Mouse (Mus musculus) erythroblast, adult 5-6 weeks (primary cell): Measurements from ENCODE around the gene Fgf23. TPM values are rescaled to one million over a fixed set of nuclear protein-coding genes. Genes with fewer than 3 reads are reported as not detected.

Source experiments
- ATAC-seq: replicated peaks from 2 replicates; pipeline ENCODE4 v1.8.0; 2016; ENCODE audit warnings: moderate number of reproducible peaks, mild to moderate bottlenecking, moderate TSS enrichment, inconsistent platforms; ENCODE audit not compliant: poor library complexity, low FRiP score, severe bottlenecking
- total RNA-seq, 2 experiments: library from RNA; stranded (forward) in 1 of 2; stranded (reverse) in 1 of 2; fragments of 150-400 nt in 1 of 2; fragments of 200-764, 138-1000 nt in 1 of 2; gene quantifications; 2 replicates each; pipeline versions ENCODE4 v1.2.3 to v1.2.4; 2015 to 2017; ENCODE audit warnings: low replicate concordance in 2 of 2

Gene Fgf23
- total RNA-seq (2015; ENCODE audit: low replicate concordance): not detected in 2 replicates
- total RNA-seq (2017; ENCODE audit: low replicate concordance): 0.77 TPM in 1 of 2 replicates, not detected in the other

- ATAC-seq: no peak
Measured at GRCm38 (mm10) chr6:127072817-127073216, at the start of gene Fgf23. Gene Fgf23, plus strand, starts transcription at chr6:127072902.

DNA sequence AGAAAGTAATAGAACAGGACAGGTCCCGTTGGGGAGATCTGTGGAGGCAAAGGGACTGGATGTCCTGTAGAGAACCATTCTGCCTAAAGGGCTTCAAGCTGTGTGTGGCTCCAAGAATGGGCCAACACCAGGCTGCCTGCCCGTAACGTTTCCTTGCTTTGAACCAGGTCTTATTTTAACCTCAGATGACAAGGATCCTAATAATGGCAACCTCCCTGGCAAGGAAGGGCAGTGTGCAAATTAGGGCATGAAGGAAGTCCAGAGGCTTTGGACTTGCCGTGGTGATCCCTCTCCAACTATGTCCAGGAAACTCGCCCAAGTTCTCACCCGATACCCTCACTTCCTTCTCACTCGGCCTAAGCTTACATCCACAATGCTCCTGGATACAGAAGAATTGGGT, 47.9 kb upstream of the Fgf23 start:
- no peak for ATAC-seq

- no peak for ATAC-seq
Measured at GRCm38 (mm10) chr6:127034760-127035159, 37.9 kb upstream of the Fgf23 start.

- ATAC-seq: no peak
Measured at GRCm38 (mm10) chr6:127044909-127045308, 27.8 kb upstream of the Fgf23 start.

DNA sequence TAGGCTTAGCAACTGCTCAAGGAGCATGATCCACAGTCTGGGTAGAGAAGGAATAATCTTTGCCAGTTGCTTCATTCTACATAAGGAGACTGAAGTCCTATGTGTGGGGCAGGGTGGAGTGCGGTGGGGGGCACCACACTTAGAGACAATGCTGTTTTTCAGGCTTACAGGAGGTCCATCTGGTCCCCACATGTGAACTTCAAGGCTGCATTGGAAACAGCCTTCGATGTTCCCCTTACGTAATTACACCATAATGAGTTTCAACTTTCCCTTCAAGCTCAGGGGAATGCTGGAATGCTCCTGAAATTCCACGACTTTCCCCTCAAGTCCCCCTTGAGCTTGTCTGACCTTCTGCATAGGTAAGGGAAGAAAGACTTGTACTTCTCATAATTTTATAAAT, 21.9 kb upstream of the Fgf23 start:
- no peak for ATAC-seq

- no peak for ATAC-seq
Measured at GRCm38 (mm10) chr6:127056990-127057588, 15.6 kb upstream of the Fgf23 start.

DNA sequence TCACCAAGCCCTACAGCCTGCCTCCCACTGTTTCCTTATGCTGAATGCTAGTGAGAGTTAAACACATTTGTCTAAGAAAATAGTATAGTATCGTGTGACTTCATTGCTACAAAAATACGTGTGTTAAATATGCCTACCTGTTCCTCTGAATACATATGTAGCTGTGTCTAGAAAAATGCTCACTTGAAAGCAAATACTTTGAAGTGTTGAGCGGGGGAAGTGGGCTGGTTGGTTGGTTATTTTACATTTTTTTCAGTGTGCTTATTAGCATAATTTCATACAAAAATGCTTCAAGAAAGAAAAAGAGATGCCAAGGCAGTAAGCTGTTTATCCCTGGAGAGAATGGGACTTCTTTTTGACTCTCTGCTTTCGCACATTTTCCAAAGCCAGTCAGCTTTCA, 12.7 kb upstream of the Fgf23 start:
- no peak for ATAC-seq

DNA sequence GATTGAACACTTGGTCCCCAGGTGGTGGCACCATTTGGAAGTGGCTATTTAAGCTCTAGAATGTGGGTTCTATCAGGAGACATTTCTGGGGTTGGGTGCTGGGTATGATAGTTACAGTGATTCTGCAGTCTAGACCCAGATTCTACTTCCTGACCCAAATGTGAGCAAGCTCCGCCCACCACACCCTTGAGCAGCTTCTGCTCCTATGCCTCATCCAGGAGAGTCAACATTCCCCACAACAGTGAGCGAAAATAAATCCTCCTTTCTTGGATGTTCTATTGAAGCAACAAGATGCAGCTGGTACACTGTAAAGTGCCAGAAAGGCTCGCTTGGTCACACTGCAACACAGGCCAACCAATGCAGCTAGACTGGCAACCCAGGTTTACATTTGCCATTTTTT, 8.8 kb upstream of the Fgf23 start:
- no peak for ATAC-seq

DNA sequence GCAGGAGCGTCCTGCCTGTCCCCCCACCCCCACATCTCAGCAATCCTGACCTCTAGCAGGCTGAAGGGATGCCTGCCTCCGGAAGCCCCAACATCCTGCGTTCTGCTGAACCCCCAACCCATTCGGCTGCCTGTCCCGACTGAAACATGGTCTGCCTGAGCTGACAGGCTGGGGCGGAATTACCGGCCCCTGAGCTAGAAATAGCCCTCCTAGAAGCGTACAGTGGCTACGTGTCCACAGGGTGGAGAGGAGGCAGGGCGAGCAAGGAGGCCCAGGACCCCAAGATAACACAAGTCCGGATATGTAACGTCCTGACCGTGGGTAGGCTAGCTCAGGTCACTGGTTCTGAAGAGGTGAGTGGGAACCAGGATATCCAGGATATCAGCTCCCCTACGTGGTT, 7.9 kb upstream of the Fgf23 start:
- ATAC-seq: no peak

GRCm38 (mm10) chr6:127079867-127080731, 7.4 kb downstream of the Fgf23 start:
- no peak for ATAC-seq

DNA sequence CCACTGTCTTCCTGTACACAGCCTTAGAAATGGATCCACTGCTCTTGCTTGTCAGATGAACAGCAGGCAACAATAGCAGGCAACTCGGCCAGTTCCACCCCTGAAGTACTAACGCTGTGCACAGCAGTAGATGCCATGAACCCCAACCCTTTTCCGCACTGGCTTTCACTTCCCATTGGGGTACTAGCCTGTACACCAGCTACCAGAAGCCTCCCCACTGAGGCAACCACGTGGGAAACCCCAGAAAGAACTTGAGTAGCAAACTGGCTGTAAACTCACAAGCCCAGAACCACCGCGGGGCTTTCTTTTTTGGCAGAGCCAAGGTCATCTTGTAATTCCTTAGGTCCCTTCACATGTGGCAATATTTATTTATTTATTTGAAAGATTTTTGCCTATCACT, 9.1 kb downstream of the Fgf23 start:
- no peak for ATAC-seq

GRCm38 (mm10) chr6:127086739-127087138, 14.0 kb downstream of the Fgf23 start:
- no peak for ATAC-seq

GRCm38 (mm10) chr6:127094565-127094964, 21.9 kb downstream of the Fgf23 start:
- ATAC-seq: no peak

DNA sequence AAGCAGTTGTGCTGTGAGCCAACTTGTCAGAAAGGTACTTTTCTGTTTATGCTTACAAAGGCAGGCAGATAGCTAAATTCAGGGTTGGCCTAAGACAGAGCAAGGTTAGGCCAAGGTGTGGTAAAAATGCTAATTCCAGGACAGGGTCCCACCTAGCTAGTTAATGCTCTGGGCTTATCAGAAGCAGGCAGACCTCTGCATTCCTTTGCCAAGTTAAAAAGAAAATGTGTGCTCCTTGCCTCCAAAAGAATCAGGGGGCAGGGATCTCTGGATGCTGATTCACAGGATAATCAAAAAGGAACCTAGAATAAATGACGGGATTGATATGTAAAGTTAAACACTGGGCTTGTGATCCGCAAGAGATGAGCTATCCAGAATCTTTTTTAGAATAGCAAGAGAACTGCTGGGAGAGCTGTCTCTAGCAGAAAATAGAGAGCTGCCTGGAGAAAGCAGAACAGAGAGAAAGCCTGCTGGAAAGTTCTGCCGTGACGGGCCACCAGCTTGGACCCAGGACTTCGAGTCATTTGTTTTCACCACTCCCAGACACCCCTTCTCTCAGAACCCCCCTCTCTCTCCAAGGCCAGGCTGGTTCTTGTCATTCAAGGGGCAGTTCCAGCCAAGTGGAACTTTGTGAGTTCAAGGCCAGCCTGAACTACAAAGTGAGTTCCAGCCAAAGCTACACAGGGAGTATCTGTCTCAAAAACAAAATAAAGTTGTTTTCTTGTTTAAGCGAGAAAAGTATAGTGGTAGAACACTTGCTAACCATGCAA, 31.0 kb downstream of the Fgf23 start:
- no peak for ATAC-seq

- no peak for ATAC-seq
Measured at GRCm38 (mm10) chr6:127104396-127105029, 31.8 kb downstream of the Fgf23 start.

GRCm38 (mm10) chr6:127105107-127105506, 32.4 kb downstream of the Fgf23 start:
- ATAC-seq: 0 out of 2 replicates have a peak, but pooled peaks have one; percentile 60

DNA sequence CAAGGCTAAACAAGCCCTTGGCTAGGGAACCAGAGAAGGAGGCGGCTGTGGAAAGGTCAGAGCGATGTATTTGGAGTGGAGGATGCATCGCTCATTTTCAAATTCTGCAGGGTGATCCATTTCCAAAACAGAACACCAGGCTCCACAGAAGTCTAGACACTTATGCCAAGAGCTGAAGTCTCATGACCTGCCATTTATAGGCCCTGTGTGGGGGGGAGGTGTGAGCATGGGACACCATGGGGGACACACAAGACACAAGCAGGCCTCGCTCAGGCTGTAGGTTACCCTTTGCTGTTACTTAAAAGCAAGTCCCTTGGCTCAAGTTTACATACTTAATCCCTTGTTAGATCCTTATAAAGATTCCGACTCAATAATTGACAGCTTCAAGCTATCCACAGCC, 33.5 kb downstream of the Fgf23 start:
- ATAC-seq: no peak

DNA sequence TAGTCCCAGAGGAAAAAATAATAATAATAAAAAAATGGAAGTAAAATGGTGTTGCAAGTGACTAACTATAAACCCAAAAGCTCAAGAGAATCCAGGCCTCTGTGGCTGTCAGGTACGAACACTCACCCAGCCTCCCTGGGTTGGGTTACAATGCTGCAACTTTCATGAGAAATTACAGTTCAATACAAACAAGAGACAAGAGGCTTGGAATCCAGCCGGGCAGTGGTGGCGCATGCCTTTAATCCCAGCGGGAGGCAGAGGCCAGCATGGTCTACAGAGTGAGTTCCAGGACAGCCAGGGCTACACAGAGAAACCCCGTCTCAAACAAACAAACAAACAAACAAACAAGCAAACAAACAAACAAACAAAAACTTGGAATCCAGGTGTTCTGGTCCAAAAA, 34.0 kb downstream of the Fgf23 start:
- no peak for ATAC-seq

GRCm38 (mm10) chr6:127107413-127107812, 34.7 kb downstream of the Fgf23 start:
- no peak for ATAC-seq
